Mouse (Mus musculus) Patski (cell line): ENCODE data around the gene Trak1. TPM values are rescaled to one million over a fixed set of nuclear protein-coding genes. Genes with fewer than 3 reads are reported as not detected.

ENCODE experiments used
- ATAC-seq: fragments of 100-300 bp; one replicate; pipeline ENCODE4 v1.8.0; 2021
- CTCF ChIA-PET: fragments of 350-600 bp; sonication (Branson Sonifier 250); formaldehyde crosslinking; loops from one replicate; lab custom pipeline; 2022; ENCODE audit warnings: inconsistent platforms; lab: Charles Lee
- POLR2A ChIA-PET: fragments of 350-600 bp; sonication (Branson Sonifier 250); formaldehyde crosslinking; loops from one replicate; lab custom pipeline; 2022; ENCODE audit warnings: antibody characterized with exemption, inconsistent platforms; lab: Charles Lee
- DNase-seq: peaks from one replicate; pipeline ENCODE4 v3.0.0-alpha.2; 2011; ENCODE audit warnings: low read depth, low spot score
- H3K27me3 ChIP-seq: fragments of 371-371 bp; one replicate; pipeline ENCODE4 v1.5.1; 2021
- CTCF ChIP-seq: fragments of 100-300 bp; IDR thresholded peaks from one replicate; pipeline ENCODE4 v1.5.1; 2021
- in situ Hi-C: fragments of 300-500 bp; cut with MboI; formaldehyde crosslinking; loops from 3 replicates; pipeline ENCODE4 v1.11.1; 2018; ENCODE audit warnings: low pct_unique_long_range_greater_than_20kb, mixed read lengths
- polyA plus RNA-seq: library from polyadenylated mRNA; unstranded; gene quantifications from one replicate; pipeline ENCODE4 v1.2.3, GENCODE M21; 2021

Trak1 gene
- polyA plus RNA-seq, 1 experiment from 2014 or later: 49.4 TPM

DNA sequence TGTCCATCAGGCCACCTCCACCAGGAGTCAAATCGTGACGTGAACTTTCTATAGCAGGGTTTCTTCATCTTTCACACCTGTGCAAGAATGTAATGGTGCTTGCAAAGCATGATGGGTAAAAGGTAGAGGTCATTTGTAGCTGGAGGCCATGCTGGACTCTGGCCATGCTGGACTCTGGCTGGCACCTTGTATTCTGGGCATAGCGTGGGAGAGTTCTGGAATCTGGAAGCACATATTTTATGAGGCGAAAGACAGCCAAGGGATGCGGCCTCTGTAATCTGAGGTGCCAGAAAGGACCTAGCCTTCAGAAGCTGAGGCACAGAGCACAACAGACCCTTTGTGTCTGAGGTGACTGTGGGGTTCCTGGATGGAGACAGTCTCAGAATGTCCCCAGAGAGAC lies 78.8 kb downstream of the Trak1 start:
- no peak for DNase-seq
- ChIA-PET POLR2A (no interaction called here), CTCF (interaction anchor here (1.1 to 1.5 kb wide), 3 partner anchors 9 to 24 kb away, joined by 3 to 4 read pairs (median 3); no protein-coding TSS in a partner anchor)
- no peak for TF ChIP-seq CTCF
- in situ Hi-C loops: loop anchor here (10.0 kb wide), 1 partner anchor 121 kb away; no protein-coding TSS in a partner anchor
- H3K27me3 ChIP-seq: no peaks in the 10 kb centered on the region
- no peak for ATAC-seq

DNA sequence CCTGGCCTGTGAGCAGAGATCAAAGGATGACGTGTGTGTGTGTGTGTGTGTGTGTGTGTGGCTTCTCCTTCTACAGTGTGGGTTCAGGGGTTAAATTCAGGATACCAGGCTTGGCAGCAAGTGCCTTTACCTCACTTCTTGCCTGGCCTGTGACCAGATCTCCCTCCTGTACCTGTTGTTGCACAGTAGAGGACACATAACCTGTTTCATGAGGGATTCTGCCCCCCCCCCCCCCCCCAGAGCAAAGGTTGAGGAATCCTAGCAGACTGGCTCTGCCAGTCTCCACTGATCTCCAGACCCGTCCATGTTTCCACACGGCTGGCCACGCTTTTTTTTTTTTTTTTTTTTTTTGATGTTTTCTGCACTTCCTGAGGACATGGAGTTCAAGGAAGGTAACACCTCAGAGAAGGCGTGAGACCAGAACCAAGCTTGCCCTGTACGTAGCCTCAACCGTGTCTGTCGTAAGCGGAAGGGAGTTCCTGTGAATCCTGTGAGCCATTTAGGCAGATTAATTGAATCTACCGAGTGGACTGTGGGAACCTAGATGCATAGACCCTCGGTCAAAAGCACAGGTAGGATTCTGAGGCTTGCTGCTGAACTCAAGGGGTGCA lies 83.1 kb downstream of the Trak1 start:
- H3K27me3 ChIP-seq: no peaks in the 10 kb centered on the region
- no peak for TF ChIP-seq CTCF
- no peak for DNase-seq
- ATAC-seq: no peak
- ChIA-PET CTCF (no interaction called here), POLR2A (no interaction called here)
- in situ Hi-C loops: no loop called here

DNA sequence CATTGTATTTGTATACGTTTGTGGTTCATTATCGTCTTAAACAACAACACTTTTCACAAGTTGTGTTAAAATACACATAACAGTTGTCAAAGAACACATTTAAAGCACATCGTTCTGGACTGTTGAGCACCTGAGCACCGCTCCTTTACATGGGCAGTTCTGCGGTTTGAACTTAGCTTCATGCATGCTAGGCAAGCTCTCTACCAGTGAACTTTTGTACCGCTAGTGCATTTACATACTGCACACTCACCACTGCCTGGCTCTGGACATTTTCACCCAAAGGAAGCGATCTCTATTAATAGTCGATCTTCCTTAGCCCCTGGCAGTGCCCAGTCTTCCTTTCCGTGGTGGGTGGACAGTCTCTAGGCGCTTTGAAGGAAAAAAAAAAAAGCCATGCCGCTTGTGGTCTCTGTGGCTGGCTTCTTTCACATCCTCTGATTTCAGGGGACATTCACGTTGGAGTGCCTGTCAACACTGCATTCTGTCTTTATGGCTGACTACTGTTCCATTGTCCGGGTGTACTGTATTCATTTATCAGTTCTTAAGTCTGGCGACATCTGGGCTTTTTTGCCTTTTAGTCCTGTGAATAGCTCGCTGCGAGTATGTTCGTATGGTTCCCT lies 84.5 kb downstream of the Trak1 start:
- POLR2A ChIA-PET: interaction anchor here (0.7 kb wide), 1 partner anchor 882 kb away, joined by 3 read pairs; no protein-coding TSS in a partner anchor
- CTCF ChIA-PET: interaction anchor here (1.3 kb wide), 1 partner anchor 11 kb away, joined by 4 read pairs; no protein-coding TSS in a partner anchor
- in situ Hi-C loops: no loop called here
- DNase-seq: no peak
- H3K27me3 ChIP-seq: no peaks in the 10 kb centered on the region
- no peak for ATAC-seq
- no peak for TF ChIP-seq CTCF

DNA sequence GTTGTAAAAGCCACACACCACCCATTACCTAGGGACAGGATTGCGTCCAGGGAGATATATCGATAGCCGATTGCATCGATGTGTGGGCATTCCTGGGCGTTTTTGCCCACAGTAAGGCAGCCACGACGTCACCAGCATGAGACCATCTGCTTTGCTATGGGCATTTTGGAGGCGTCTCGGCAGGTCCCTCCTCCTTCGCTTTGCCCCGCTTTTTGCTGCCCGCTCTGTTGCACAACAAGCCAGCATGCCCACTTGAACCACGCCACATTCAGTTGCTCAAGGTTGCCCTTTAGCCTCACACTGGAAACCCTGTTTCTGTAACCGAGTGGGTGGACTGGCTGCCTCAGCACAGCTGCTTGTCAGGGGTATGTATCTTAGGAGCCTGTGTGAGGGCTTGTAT lies 85.3 kb downstream of the Trak1 start:
- DNase-seq (no peak), ATAC-seq (no peak)
- no peak for TF ChIP-seq CTCF
- CTCF ChIA-PET: interaction anchor here (1.3 kb wide), 1 partner anchor 10 kb away, joined by 4 read pairs; no protein-coding TSS in a partner anchor
- no peaks in the 10 kb centered on the region for H3K27me3 ChIP-seq
- POLR2A ChIA-PET: interaction anchor here (0.7 kb wide), 1 partner anchor 883 kb away, joined by 3 read pairs; no protein-coding TSS in a partner anchor
- in situ Hi-C loops: no loop called here

DNA sequence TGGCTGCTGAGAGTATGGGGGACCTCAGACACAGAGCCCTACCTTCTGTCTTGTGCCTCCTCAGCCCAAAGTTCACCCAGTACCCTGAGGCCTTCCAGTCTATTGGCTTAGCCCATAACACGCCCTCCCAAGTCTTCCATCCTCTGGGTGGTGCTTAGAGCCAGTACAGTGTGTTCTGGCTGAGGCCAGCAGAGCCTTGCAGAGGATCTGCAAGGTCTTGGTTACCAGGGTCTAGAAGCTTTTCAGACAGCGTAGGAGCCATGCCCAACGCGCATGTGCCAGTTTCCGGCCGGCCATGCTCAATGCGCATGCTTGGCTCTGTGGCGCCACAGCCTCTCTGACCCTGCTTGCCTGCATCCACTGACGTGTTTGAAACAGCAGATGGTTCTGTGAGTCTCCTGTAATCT lies 85.9 kb downstream of the Trak1 start:
- in situ Hi-C loops: no loop called here
- DNase-seq (no peak), ATAC-seq (no peak)
- H3K27me3 ChIP-seq: no peaks in the 10 kb centered on the region
- CTCF ChIA-PET: interaction anchor here (1.3 kb wide), 1 partner anchor 9 kb away, joined by 4 read pairs; no protein-coding TSS in a partner anchor
- no peak for TF ChIP-seq CTCF
- POLR2A ChIA-PET: no interaction called here

DNA sequence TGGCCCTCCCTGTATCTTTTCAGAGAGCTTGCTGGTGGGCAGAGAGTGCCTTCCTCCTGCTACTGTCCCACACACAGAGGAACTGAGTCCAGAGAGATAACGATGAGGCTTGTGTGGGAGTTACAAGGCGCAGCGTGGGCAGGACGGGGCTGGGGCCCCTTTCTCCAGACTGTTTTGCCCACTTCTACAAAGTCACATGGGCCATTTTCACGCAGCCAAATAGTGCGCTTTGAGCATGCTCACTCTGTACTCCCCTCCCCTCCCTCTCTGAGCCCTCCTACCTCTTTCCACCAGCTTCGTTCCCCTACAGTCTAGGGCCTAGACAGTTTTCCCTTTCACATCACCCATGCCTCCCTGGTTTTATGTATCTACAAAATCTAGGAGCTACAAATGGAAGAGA lies 87.3 kb downstream of the Trak1 start:
- ATAC-seq: no peak
- DNase-seq: no peak
- no peaks in the 10 kb centered on the region for H3K27me3 ChIP-seq
- no peak for TF ChIP-seq CTCF
- POLR2A ChIA-PET: interaction anchor here (0.6 kb wide), 1 partner anchor 439 kb away, joined by 3 read pairs; no protein-coding TSS in a partner anchor
- in situ Hi-C loops: loop anchor here (5.0 kb wide), 1 partner anchor 63 kb away; no protein-coding TSS in a partner anchor
- CTCF ChIA-PET: interaction anchor here (0.8 to 1.2 kb wide), 4 partner anchors 8 to 289 kb away, joined by 3 to 5 read pairs (median 4); no protein-coding TSS in a partner anchor

DNA sequence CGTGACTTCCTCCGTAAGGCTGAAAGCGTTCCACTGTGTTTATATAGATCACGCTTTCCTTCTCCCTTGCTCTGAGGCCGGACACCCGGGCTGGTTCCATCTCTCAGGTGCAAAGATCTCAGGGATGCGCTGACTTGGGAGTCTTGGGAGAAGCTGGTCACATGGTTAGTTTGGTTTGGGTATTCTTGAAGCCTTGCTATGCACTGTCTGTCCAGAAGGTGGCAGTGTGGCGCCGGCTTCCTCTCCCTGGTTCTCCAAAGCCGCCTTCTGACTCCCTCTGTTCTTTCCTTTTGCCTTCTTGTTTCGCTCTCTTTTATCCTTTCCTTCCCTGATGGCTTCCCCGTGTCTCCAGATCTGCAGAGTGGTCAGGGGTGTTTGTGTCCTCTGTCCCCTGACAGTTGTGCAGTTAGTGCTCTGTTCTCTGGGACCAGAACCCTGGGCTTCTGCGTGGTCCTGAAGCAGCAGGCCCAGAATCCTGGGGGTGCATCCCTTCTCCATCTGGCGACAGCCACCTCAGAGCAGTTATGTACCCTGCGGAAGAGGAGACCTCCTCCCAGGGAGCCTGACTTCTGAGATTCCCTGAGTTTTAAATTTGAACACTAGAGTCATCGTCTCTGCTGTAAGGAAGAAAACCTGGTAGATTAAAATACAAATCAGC lies 87.9 kb downstream of the Trak1 start:
- no peaks in the 10 kb centered on the region for H3K27me3 ChIP-seq
- TF ChIP-seq CTCF: peak; percentile 91
- in situ Hi-C loops: loop anchor here (5.0 kb wide), 1 partner anchor 62 kb away; no protein-coding TSS in a partner anchor
- ChIA-PET CTCF (interaction anchor here (0.8 to 1.9 kb wide), 6 partner anchors 9 to 290 kb away, joined by 3 to 6 read pairs (median 4); no protein-coding TSS in a partner anchor), POLR2A (interaction anchor here (0.6 kb wide), 1 partner anchor 438 kb away, joined by 3 read pairs; no protein-coding TSS in a partner anchor)
- DNase-seq (no peak), ATAC-seq (no peak)

DNA sequence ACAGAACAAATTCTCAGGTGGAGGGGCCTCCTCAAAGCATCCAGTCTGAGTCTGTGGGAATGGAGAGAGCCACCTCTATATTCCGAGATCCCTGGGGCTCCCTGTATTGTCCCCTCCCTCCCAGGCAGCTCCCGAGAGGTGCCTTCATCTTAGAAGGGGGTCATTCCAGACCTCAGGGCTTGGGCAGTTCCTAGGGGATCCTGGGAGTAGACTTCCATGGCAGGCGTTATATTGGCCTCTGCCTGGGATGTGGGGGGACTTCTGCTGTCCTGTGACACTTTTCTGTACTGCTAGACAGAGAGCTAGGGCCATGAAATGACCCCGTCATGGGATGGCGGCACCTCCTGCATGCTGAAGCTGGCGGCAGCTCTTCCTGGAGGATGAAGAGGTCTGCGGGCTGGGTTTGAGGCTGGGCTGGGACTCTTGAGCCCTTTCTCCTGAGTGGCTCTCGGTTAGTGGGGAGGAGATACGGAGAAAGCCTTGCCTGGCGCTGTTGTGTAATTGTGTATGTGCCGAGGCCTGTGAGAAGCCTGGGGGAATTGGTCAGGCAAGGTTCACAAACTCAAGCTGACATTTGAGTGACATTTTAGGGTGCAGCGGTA lies 88.5 kb downstream of the Trak1 start:
- POLR2A ChIA-PET: no interaction called here

DNA sequence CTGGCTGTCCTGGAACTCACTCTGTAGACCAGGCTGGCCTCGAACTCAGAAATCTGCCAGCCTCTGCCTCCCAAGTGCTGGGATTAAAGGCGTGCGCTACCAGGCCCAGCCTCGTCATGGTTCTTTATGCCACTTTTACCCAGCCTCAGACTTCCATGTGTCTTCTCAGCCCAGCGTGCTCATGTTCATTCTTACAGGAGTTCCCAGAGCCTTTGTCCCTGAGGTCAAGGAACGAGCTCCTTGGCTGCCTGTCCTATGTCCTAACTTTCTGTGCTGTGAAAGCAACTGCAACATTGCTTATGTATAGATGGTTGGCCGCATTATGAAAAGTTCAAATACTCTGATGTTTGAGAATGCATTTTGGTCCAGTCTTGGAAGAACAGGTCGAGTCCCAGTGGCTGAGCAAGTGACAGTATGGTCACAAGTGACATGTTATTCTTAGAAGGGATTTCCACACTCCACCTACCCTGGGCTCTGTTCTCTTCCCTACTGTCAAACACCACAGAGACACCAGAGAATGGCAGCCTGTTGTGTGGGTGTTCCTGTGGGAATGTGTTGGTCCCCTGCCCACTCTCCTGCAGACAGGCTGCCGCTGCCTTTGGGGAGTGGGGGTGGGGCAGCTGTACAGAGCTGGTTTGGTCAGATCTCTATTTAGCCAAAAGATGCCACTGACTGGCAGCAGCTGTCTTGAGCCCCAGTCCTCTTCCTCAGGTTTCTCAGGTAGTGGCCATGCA lies 90.4 kb downstream of the Trak1 start:
- no peak for TF ChIP-seq CTCF
- DNase-seq: no peak
- ATAC-seq: no peak
- in situ Hi-C loops: loop anchor here (5.0 kb wide), 1 partner anchor 60 kb away; no protein-coding TSS in a partner anchor
- ChIA-PET POLR2A (no interaction called here), CTCF (interaction anchor here (1.9 kb wide), 1 partner anchor 57 kb away, joined by 6 read pairs; no protein-coding TSS in a partner anchor)
- H3K27me3 ChIP-seq: no peaks in the 10 kb centered on the region

More for the DNA sequence above, 88.5 kb downstream of the Trak1 start:
- in situ Hi-C loops: loop anchor here (5.0 kb wide), 1 partner anchor 61 kb away; no protein-coding TSS in a partner anchor
- DNase-seq (no peak), ATAC-seq (no peak)
- no peak for TF ChIP-seq CTCF
- CTCF ChIA-PET: interaction anchor here (0.9 to 1.9 kb wide), 2 partner anchors 46 to 59 kb away, joined by 3 to 6 read pairs; no protein-coding TSS in a partner anchor
- H3K27me3 ChIP-seq: no peaks in the 10 kb centered on the region
